Mouse (Mus musculus): Measurements from ENCODE around the gene Armh3.
"Not testable (repeated sequence)": the region's sequence is repeated elsewhere in the genome, so short reads cannot be mapped to it uniquely, and the experiment has no call there.

Gene Armh3

DNA sequence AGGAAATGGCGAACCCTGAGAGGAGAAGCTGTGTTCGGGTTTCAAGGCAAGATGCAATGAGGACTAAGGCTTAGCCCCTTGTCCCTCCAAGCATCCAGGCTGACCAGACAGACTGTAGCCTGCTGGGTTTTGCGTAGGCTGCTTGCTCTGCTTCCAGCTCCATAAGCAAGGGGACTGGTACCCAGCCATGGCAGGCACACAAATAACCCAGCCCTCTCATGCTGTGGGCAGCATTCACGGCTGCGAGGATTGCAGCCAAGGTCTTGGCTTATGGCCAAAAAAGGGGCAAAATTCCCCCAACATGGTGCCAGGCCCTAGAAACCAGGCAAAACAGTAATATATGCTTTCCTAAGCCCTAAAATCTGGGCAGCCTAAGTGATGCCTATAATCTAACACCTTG lies 176.5 kb downstream of the Armh3 start:
- DNase-seq (ENCODE audit: low spot score): no peak

DNA sequence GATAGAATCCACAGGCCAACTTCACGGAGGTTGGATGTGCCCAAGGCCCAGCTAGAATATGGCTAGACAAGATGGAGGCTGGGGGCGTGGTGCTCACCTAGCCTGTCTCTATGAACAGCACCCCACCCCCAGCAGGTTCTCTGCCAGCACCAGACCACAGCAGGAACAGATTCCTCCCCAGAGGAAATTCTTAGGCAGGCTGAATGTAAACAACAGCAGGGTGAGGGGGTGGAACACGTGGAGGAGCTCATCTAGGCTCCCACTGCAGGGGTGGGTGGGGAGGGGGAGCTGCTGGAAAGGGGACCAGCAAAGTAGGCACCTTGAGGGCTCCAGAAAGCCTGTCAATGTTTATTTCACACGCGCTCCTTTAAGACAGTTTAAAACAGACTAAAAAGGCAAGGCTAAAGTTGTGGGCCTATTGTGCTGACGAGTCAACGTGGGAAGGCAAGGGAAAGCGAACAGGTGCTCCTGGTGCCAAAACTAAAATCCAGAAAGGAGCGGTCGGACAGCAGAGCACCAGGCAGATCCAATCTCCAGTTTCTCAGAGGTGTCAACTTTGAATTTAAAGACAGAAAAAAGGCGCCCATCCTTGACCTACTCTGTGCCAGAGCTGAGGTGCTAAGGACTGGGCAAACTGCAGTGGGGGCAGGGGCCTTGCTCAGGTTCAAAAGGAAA lies 180.3 kb downstream of the Armh3 start:
- no peak for DNase-seq (ENCODE audit: low spot score)

DNA sequence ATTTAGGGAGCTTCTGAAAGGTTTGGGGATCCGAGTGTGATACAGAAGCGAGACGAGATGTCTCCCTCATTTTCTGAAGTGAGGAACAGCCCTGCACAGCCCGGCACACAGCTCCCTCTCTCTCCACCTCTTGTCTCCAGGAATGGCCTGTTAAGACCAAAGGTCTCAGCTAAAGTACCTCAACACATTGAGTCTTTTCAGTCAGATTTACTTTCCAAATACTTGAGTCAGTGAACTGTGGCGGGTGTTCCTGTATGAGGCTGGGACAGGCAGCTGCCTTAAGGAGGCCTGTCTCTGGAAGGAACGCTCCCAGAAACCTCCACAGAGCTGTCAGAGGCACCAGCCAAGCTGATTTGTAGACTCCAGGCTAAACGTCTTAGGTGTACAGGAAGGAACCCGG lies 181.6 kb downstream of the Armh3 start:
- no peak for DNase-seq (ENCODE audit: low spot score)

DNA sequence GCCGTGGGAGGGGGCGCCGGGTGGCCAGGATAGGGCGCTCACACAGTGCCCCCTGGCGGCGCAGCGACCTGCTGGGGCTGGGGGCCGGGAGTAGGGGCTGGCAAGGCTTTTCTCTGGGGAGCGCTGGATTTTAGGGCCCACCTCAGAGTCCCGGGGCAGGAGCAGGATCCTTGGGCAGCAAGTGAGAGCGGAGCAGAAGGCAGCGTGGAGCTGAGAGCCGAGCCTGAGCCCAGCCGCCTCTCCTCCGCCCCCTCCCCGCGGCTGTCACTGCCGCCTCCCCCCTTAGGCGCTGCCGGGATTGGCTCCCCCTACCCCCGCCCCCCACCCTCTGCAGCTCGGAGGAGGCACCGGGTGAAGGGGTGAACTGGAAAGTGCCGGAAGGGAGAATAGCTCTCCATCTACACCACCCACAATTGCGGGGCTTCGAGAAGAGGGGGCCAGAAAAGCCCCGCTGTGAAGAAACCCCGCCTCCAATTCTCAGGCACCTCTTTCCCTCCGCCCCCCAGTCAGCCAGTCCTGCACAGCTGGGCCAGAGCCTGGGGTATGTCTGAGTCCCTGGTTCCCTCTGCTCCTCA lies 182.4 kb downstream of the Armh3 start, which contains the start of gene Kcnip2:
Gene Kcnip2, minus strand, starts transcription at position 231 of the 575 bp plus-strand sequence.
- no peak for DNase-seq (ENCODE audit: low spot score)

DNA sequence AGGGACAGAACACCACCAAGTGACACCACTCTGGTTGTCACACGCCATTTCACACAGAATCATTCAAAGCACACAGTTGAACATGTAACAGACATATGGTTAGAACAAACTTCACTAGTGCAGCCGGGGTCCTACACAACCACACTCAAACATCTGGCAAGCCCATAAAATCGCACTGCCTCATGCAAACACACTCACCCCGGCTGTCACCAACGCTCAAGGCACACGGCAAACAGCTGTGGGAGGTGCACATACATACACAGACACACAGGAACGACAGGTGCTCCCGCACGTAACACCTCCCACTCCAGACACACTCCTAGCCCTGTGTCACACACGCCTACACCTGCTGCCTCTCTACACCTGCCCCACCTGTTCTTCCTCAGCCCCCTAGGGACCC lies 183.1 kb downstream of the Armh3 start:
- no peak for DNase-seq (ENCODE audit: low spot score)

DNA sequence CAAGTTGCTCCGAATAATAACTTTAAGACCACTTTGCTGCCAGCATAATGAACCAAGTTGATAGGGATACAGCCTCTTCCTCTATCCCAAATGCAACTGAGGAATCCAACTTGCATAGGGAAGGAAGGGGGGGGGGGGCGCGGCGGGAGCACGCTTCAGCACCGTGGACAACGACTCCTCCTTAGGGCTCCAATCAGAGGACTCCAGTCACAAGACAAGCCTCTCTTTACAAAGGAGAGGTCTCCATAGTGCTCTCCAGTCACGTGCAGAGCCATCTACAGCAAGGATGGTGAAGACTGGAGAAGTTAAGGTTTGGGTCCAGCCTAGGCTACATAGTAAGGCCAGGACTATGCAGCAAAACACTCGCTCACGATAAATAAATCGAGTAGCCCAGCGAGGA lies 184.5 kb downstream of the Armh3 start:
- DNase-seq (ENCODE audit: low spot score): no peak

DNA sequence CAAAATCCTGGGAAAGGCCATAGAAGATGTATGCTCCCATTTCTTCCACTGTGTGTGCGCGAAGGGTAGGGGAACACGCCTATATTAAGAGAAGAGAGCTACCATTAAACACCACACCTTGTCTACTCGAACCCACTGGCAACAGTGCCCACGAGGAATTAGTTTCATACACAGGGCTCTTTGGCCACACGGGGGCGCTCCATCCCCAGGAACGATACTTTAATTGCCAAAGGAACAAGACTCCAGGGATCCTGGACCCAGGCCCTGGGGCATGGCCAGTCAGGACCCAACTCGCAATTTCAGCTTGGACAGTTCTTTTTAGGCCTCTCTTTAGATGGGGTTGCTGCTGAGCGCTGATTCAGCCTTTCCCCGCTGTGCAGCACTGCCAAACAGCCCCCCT lies 185.0 kb downstream of the Armh3 start:
- DNase-seq (ENCODE audit: low spot score): peak; percentile 51

DNA sequence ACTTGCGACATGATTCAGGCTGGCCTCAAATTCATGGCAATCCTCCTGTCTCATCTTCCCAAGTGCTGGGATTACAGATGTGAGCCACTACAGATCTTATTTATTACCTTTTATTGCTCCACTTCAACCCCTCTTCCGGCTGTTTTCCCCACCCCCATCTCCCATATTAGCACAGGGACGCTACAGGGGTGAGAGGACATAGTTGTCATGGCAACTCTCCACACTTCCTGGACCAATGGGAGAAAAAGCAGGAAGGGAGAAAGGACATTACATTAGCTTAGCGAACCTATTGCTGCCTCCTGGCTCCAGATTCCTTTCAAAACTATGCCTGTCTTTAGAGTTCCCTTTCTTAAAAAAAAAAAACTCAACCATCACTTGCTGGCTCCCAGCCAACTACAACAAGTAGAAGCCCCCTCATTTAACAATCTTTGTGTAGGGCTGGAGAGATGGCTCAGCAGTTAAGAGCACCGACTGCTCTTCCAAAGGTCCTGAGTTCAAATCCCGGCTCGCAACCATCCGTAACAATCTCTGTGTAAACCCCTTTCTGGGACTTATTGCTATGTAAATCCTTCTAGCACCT lies 185.5 kb downstream of the Armh3 start:
- DNase-seq (ENCODE audit: low spot score): no peak

DNA sequence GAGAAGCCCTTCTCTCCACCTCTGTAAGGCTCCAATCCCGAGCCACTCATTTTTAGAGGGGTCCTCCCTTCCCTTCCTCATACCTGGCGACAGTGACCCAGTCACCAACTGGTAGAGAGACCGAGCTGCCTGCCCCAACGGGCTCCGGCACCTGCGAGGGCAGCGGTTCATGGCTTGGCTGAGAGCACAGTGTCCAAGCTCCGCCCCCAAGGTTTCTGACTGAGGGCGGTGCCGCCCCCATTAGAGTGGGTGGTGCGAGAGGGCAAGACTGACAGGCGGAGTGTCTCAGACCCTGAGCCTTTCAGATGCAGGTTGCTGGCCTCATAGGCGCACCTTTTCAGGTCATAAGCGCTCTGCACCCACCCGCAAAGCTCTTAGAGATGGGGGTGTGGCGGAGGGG lies 186.2 kb downstream of the Armh3 start:
- no peak for DNase-seq (ENCODE audit: low spot score)

DNA sequence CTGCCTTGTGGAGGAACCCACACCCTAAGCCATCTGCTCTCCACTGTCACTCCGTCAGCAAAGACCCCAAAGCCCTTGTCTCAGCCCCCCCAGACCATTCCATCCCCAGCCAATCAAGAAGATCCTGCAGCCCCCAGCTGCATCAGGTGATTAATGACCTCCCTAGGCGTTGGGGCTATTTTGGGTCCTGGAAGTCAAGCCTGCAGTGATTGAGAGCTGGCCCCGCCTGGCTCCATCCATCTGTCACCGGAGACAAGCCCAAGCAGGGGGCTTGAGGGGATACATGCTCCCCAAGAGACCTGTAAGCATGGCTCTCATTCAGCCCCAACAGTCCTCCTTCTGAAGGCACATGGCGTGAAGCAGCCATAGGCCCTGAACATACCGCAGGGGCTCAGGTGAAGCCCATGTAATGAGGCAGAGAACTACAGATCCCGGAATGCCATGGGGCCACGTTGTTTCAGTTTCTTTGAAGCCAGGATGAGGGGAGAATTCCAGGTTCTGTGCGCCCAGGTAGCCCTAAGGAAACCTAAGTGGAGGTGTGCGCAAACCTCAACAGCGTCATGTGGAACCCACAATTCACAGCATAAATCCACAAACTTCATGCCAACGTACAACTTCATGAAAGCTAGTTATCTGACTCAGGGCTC lies 187.1 kb downstream of the Armh3 start:
- no peak for DNase-seq (ENCODE audit: low spot score)

DNA sequence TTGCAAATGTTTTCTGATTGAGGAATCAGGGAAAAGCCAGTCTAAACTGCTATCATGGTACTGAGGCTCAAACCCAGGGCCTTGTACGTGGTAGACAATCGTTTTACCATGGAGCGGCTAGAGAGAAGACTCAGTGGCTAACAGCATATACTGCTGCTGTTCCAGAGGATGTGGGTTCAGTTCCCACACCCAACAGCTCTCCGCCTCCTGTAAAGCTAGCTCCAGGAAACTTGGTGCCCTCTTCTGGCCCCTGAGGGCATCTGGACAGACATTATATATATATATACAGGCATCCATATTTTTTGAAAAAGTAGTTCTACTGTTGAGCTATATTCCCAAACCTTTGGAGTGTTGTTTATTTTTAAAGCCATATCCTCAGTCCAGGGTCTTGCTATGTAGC lies 190.6 kb downstream of the Armh3 start:
- DNase-seq (ENCODE audit: low spot score): no peak

DNA sequence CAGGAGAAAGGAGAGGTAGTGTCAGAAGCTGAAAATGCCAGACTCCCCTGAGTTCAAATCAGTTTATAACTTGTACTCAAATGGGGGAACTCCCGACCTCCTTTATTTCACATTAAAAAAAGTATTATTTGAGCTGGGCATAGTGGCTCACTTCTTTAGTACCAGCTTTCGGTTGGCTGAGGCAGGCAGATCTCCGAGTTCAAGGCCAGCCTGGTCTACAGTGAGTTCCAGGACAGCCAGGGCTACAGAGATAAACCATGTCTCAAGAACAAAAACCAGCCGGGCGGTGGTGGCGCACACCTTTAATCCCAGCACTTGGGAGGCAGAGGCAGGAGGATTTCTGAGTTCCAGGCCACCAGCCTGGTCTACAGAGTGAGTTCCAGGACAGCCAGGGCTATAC lies 192.5 kb downstream of the Armh3 start:
- not testable (repeated sequence) for DNase-seq (ENCODE audit: low spot score)

DNA sequence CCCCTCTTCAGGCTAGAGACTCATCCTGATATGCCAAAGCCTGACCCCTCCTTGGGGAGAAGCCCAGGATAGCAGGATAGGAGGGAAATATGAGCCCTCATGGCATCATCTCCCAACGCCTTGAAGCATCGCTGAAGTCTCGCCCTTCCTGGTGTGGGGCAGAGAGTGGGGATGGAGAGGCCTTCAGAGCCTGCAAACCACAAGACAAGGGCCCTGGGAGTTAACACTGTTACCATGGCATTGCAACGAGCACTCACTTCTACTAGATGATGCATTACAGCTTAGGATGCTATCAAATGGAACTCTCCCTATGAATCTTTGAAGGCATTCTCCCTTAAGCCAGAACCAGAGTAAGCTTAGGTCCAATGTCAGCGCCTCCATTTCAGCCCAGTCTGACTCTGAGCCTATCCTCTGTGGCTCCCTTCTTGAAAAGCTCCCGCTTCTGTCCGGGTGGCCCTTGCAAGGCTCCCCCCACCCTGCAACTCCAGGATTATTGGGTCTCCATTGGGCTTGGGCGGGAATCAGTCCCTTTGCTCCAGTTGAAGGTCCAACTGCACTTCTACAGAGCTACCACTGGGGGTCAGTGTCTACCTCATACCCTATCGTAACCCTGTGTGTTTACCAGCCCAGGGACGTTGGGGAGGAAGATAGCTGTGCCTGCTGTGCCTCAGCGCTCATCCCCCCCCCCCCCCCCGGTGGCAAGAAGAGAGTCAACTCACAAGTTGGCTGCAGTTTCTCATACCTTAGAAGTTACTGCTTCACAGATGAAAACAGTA lies 193.5 kb downstream of the Armh3 start:
- no peak for DNase-seq (ENCODE audit: low spot score)

DNA sequence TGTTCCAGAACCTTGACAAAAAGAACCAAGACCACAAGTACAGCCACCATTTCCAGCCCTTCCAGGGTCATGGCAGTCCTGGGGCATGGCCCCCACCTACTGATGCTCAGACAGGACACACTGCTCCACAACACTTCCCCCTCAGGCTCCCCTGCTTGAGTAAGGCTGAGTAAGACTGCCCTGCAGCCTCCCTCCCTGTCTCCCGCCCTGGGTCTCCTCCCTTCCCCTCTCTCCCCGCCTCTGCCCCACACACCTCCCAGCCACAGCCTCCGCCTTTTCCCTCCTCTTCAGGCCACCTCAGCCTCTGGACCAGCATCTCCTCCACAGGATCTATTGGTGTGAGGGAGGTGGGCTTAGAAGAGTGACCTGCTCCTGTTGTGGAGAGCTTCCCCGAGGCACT lies 194.9 kb downstream of the Armh3 start:
- DNase-seq (ENCODE audit: low spot score): no peak

DNA sequence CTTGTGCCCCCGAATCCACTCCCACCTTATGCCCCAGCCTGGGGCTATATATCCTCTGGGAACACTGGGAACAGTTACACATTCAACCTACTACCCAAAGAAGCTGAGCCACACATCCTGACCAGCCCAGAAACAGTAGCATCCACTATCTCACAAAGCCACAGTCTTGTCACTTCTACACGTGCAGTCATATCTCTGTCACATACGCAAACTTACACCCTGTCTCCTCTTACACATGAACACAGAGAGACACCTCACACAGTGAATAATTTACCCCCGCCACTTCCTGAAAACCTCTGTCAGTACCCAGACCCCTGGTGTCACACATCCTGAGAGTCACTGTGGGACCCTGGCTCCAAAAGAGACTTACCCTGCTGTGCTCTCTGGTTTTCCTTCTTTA lies 195.6 kb downstream of the Armh3 start:
- no peak for DNase-seq (ENCODE audit: low spot score)

DNA sequence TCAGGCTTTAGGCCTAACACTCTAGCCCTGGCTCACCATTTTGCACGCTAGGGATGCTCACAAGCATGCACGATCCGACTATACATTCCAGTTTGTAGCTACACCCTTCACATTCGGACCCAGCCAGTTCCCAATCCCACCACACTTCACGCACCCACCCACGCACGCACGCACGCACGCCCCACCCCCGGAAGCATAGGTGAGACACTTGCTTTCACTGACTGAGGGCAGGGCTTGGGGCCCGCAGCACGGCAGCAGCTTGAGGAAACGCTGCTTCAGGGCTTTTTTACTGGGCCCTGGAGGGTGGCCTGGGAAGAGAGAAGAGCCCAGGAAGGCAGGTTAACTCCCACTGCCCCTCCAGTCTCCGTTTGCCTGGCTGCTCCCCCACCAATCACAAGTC lies 201.4 kb downstream of the Armh3 start:
- DNase-seq (ENCODE audit: low spot score): no peak

DNA sequence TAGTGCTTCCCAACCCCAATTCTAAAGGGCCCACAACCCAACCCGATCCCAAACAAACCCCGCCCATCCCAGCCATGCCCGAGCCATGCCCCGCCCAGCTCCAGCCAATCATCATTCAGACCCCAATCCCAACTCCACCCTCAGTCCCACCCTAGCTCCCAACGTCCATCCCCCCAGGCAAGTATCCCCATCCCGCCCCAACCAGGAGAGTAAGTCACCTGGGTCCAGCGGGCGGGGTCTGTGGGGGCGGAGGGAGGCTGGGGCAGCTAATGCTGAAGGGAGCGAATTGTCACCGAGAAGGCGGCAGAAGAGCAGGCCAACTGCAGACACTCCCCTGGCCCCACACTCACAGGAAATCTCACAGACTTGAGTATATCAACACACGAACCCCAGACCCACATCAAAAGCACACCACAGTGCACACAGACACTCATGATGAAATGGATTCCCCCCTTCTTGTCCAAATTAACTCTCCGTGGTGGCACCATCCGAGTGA lies 202.2 kb downstream of the Armh3 start:
- no peak for DNase-seq (ENCODE audit: low spot score)

DNA sequence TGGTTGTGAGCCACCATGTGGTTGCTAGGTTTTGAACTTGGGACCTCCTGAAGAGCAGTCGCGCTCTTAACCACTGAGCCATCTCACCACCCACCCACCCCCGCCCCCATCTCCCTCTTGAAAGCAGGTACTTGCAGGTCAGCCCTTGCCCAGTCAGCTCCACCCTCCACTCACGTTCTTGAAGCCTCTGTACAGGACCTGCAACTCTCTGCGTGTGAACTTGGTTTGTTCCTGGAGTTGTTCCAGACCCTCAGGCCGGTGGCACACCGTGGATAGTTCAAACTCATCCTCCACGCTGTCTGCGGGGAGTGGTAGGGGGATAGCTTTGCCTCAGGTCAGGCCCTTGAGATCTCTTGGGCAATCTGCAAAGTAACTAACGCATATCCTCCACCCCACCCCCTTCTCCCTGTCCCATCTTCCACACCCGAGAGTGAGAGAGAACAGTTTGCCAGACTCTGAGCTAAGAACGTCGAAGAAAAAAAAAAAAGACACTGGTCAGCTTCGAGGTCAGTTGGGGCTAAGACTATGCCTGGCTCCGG lies 202.8 kb downstream of the Armh3 start:
- no peak for DNase-seq (ENCODE audit: low spot score)

DNA sequence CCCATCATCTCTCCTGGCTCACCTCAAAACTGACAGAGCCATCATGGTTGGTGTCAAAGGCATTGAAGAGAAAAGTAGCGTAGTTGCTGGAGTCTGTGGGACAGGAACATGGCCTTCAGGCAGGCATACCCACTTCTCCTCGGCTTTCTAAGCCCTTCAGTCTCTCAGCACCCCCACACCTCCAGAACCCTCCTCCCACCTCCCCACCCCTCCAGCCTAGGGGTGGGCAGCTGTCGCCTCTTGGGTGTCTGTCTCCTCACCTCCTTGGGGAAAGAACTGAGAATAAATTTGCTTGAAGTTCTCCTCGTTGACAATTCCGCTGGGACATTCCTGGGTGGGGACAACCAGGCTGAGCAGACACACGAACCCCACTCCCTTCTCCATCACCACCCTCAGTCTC lies 203.6 kb downstream of the Armh3 start:
- DNase-seq (ENCODE audit: low spot score): no peak

DNA sequence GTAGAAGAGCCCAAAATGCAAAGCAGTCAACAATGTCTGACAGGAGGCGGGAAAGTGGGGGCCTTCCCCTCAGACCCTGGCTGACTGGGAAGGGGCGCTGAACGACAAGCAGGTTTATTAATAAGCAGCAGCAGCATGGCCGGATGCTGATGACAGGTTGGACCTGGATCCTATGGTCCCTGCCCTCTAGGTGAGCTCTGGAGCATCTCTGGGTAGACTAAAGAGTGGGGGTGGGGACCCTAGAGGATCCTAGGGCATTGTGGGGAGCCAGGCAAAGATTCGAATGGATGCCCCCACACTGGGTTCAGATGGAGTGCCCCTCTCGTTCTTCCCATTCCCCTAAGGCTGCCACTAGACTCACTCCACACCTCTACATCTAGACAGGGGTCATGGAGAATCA lies 205.9 kb downstream of the Armh3 start:
- DNase-seq (ENCODE audit: low spot score): no peak

DNA sequence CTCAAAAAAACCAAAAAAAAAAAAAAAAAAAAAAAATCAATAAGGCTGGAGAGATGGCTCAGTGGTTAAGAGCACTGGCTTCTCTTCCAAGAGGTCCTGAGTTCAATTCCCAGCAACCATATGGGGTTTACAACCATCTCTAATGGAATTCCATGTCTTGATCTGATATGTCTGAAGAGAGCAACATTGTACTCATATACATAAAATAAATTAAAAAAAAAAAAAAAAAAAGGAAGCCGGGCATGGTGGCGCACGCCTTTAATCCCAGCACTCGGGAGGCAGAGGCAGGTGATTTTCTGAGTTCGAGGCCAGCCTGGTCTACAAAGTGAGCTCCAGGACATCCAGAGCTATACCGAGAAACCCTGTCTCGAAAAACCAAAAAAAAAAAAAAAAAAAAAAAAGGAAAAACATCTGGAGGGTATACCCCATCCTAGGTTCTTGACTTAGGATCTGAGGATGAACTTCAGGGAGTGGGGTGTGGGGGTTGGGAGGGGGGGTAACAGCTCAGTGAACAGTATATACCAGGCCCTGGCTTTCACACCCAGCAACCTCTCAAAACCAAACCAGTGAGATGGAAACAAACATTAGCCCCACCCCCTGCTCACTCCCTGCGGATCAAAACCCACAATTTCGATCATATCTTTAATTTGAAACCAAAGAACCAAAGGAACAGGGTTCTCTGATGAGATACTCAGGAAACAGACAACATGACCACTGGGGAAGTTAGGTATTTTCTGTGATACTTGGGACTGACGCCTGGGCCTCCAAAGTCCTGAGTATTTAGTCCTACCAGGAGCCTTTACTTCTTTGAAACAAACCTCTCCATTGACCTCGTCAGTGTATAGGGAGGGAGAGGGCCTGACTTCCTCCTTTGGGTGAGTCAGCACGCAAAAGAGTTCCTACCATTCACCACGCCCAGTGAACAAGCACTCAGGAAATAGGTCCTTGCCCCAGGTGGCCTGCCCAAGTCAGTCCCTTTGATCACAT lies 208.1 kb downstream of the Armh3 start:
- DNase-seq (ENCODE audit: low spot score): no peak

All from ovary, adult 18-20 months (tissue).